Mouse (Mus musculus) stomach, embryonic 16.5 days (tissue): ENCODE results near the gene Tmem144. TPM values are rescaled to one million over a fixed set of nuclear protein-coding genes. Genes with fewer than 3 reads are reported as not detected.

Experiments used
- ATAC-seq: fragments of 200-750 bp; cut with Nextera tagmentation; 2 replicates; pipeline ENCODE4 v1.8.0; 2017; ENCODE audit warnings: moderate number of reproducible peaks, moderate TSS enrichment; ENCODE audit not compliant: insufficient read depth, low FRiP score
- H3K27ac ChIP-seq: fragments of 300-500 bp; sonication (generic); 2 replicates; pipeline ENCODE4 v1.5.1; 2014; ENCODE audit warnings: low read length
- H3K27me3 ChIP-seq: fragments of 300-500 bp; sonication (generic); 2 replicates; pipeline ENCODE4 v1.6.1; 2014; ENCODE audit warnings: low read length, control low read depth, mixed read lengths; ENCODE audit not compliant: control insufficient read depth, insufficient read depth
- H3K36me3 ChIP-seq: fragments of 300-500 bp; sonication (generic); 2 replicates; pipeline ENCODE4 v1.6.1; 2014; ENCODE audit warnings: low read length; ENCODE audit not compliant: control insufficient read depth, insufficient read depth
- H3K4me1 ChIP-seq: fragments of 300-500 bp; sonication (generic); 2 replicates; pipeline ENCODE4 v1.6.1; 2014; ENCODE audit warnings: low read length, control low read depth, mixed read lengths; ENCODE audit not compliant: control insufficient read depth, insufficient read depth
- H3K4me2 ChIP-seq: fragments of 300-500 bp; sonication (generic); 2 replicates; pipeline ENCODE4 v1.6.1; 2014; ENCODE audit warnings: low read depth, low read length, mixed read lengths
- H3K4me3 ChIP-seq: fragments of 300-500 bp; sonication (generic); replicated peaks from 2 replicates; pipeline ENCODE4 v1.5.1; 2014; ENCODE audit warnings: mild to moderate bottlenecking, low read length
- H3K9ac ChIP-seq: fragments of 300-500 bp; sonication (generic); 2 replicates; pipeline ENCODE4 v1.6.1; 2014; ENCODE audit warnings: low read length
- H3K9me3 ChIP-seq: fragments of 300-500 bp; sonication (generic); replicated peaks from 2 replicates; pipeline ENCODE4 v1.6.1; 2016; ENCODE audit warnings: low read length, control low read depth; ENCODE audit not compliant: control insufficient read depth
- WGBS: fragments of 180-500 bp; shearing (Covaris S2); extraction: QIAGEN DNeasy Blood & Tissue Kit; methylation state at CpG from one replicate; pipeline ENCODE4 v1.1.7; 2014; 5-methylcytosine and 5-hydroxymethylcytosine counted together
- polyA plus RNA-seq: library from polyadenylated mRNA; unstranded; fragments of >200 nt; fragmentation: Nextera tagmentation; extraction: Ambion mirVana; gene quantifications from 2 replicates; pipeline ENCODE4 v1.2.1, GENCODE M21; 2015

Tmem144 gene
- polyA plus RNA-seq, 1 experiment from 2014 or later = 3.8 TPM

DNA sequence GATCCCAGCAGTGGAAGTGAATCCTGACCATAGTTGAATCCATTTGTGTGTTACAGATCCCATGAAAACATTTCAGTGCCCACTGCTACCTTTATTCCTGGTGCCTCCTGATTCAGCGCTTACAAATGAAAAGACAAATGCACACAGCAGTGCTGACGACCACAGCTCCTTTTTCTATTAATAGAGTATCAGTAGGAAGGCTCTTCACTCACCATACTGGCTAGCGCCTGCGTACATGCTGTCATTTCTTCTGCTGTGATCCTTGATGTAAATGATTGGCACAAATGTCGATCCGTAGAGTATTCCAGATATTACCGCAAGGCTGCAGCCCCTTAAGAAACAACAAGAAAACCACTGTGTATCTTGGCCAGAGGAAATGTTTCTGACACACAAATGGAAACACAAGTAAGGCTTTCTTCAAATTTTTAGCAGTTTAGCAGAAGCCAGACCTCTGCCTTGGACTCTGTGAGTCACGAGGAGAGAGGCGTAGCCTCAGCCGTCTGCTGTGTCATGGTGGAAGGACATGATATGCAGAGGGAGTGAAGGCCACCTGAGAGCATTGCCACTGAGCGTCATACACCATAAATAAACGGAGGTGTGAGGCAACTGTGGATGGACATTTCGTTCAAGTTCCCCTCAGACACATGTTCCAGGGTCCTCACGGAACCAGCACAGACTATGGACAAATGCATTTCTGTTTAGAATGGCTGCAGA, 27.3 kb downstream of the Tmem144 start:
- no peak overlapping the region for H3K9ac ChIP-seq
- H3K27me3 ChIP-seq = no peaks in the 10 kb centered on the region
- H3K9me3 ChIP-seq = no peaks in the 10 kb centered on the region
- H3K4me1 ChIP-seq = no peaks in the 10 kb centered on the region
- no peak overlapping the region for H3K27ac ChIP-seq
- H3K4me2 ChIP-seq = no peak overlapping the region
- no peak for ATAC-seq
- no peak overlapping the region for H3K4me3 ChIP-seq
- 83% methylated on average over 14 of the region's 14 CpGs for WGBS
- no peaks in the 10 kb centered on the region for H3K36me3 ChIP-seq

DNA sequence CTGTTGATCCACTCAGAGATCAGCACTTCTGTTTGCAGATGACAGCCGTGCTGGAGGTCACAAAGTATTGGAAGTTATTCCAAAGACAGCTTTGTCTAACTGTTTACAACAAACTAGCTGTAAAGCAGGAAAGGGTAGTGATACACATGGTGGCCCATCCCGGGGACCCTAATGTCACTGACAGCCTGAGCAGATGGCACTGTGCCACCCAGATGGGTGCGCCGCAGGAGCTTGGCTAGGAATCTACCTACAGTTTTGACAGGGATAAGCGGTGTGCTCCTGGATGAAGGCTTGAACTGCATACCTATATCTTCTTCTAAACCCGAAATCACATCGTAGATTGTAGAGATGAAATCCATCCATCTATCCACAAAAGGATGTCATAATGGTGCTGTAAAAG, 29.4 kb downstream of the Tmem144 start:
- WGBS = 91% methylated on average over 7 of the region's 7 CpGs
- Histone ChIP-seq H3K4me1 (no peaks in the 10 kb centered on the region), H3K9ac (no peak overlapping the region), H3K27ac (no peak overlapping the region), H3K4me3 (no peak overlapping the region), H3K27me3 (no peaks in the 10 kb centered on the region), H3K9me3 (no peaks in the 10 kb centered on the region), H3K4me2 (no peak overlapping the region), H3K36me3 (no peaks in the 10 kb centered on the region)
- ATAC-seq = no peak

DNA sequence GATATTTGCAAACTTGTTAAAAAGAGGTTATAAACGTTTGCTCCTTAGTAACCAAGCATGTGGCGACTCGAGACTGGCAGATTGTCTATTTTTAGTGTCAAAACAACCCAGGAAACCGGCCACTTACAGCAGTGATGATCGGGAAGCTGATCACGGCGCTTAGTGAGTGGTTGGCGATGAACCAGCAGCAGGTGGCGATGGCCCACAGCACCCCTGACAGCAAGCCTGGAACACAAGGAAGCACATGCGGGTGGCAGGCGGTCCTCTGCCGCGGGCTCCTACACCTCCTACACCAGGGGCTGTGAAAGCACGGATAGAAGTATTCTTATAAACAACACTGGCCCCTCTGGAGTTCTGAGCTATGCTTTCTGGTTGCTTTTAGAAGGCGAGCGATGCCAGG, 31.4 kb downstream of the Tmem144 start:
- H3K4me3 ChIP-seq = no peak overlapping the region
- no peaks in the 10 kb centered on the region for H3K9me3 ChIP-seq
- no peaks in the 10 kb centered on the region for H3K27me3 ChIP-seq
- WGBS = 83% methylated on average over 16 of the region's 16 CpGs
- H3K4me1 ChIP-seq = no peaks in the 10 kb centered on the region
- no peak overlapping the region for H3K9ac ChIP-seq
- H3K36me3 ChIP-seq = no peaks in the 10 kb centered on the region
- H3K27ac ChIP-seq = no peak overlapping the region
- no peak for ATAC-seq
- no peak overlapping the region for H3K4me2 ChIP-seq

DNA sequence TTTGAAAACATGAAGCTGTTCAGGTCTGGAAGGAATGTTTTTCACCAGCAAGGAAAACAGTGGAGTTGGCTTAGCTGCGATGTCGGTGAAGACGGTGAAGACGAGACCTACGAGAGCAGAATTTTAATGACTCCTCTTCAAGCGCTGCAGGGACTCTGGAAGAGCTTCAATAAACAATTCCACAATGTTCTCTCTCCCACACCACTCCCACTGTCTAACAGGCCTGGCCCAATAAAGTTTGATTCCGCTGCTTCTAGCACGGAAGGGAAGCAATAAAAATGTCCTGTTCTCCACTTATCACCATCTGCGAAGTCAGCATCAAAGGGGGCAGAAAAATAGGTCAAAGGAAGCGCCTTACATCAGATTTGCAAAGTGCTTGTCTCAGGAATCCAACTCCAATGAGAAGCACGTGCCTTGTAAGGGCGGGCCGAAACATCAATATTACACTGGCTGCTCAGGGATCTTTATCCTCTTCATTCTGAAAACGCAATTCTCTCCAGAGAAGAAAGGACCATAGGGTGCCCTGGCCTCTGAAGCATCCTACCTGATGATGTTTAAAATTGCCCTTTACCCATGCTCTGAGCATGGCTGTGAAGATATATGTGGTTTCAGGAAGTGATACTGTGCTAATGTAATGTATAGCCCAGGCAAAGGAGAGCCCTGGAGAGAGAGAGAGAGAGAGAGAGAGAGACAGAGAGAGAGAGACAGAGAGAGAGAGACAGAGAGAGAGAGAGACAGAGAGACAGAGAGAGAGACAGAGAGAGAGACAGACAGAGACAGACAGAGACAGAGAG, 34.2 kb downstream of the Tmem144 start:
- 48% methylated on average over 14 of the region's 14 CpGs for WGBS
- no peak overlapping the region for H3K9ac ChIP-seq
- no peak for ATAC-seq
- H3K9me3 ChIP-seq = no peaks in the 10 kb centered on the region
- no peak overlapping the region for H3K4me3 ChIP-seq
- H3K36me3 ChIP-seq = no peaks in the 10 kb centered on the region
- no peaks in the 10 kb centered on the region for H3K27me3 ChIP-seq
- H3K4me1 ChIP-seq = no peaks in the 10 kb centered on the region
- H3K27ac ChIP-seq = no peak overlapping the region
- H3K4me2 ChIP-seq = no peak overlapping the region

DNA sequence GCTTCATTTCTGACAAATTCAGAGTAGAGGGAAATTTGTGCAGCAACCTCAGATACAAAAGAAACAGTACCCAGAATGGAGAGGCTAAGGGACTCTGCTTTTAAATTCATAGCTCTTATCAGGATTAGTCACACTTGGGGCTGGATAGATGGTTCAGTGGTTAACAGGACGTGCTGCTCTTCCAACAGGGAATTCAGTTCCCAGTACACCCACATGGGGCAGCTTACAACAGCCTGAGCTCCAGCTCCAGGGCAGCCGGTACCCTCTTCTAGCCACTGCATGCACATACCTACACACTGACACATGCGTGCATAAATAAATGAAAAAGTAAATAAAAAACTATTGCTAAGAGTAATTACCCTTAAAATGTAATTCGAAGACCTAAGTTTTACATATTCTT, 36.3 kb downstream of the Tmem144 start:
- H3K4me2 ChIP-seq = no peak overlapping the region
- no peak overlapping the region for H3K27ac ChIP-seq
- H3K9ac ChIP-seq = no peak overlapping the region
- no peaks in the 10 kb centered on the region for H3K27me3 ChIP-seq
- no peaks in the 10 kb centered on the region for H3K4me1 ChIP-seq
- 76% methylated on average over 4 of the region's 4 CpGs for WGBS
- H3K4me3 ChIP-seq = no peak overlapping the region
- H3K9me3 ChIP-seq = no peaks in the 10 kb centered on the region
- H3K36me3 ChIP-seq = no peaks in the 10 kb centered on the region
- ATAC-seq = no peak

DNA sequence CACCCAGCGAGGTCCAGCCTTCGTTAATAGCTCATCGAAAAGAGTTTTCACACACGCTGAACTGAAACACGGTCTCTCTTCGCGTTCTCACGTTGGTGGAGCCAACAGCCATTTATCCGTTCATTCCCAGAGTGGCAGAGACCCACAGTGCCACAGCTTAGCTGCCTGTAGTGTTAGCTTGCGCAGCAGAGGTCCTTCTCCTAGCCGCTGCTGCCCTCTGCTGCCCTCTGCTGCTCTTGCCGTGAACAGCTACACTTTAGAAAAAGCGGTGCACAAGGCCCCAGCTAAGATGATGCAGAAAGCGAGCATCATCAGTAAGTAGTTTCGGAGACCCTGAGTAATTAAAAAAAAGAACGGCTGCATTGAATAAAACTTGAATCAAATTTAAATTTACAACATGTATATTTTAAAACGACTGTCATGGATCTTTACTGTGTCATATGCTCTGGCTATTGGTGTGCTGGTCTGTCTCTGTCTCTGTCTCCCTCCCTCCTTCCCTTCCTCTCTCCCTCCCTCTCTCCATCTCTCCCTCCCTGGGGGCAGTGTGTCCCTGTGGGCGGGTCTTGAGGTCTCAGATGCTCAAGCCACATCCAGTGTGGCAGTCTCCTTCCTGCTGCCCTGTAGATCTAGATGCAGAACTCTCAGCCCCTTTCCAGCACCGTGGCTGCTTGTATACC, 38.6 kb downstream of the Tmem144 start:
- WGBS = 30% methylated on average over 19 of the region's 19 CpGs
- Histone ChIP-seq H3K36me3 (no peaks in the 10 kb centered on the region), H3K4me1 (no peaks in the 10 kb centered on the region), H3K27ac (no peak overlapping the region), H3K4me3 (no peak overlapping the region), H3K9me3 (no peaks in the 10 kb centered on the region), H3K27me3 (no peaks in the 10 kb centered on the region), H3K9ac (no peak overlapping the region), H3K4me2 (no peak overlapping the region; the same call in 1 of the 2 replicates)
- no peak for ATAC-seq

DNA sequence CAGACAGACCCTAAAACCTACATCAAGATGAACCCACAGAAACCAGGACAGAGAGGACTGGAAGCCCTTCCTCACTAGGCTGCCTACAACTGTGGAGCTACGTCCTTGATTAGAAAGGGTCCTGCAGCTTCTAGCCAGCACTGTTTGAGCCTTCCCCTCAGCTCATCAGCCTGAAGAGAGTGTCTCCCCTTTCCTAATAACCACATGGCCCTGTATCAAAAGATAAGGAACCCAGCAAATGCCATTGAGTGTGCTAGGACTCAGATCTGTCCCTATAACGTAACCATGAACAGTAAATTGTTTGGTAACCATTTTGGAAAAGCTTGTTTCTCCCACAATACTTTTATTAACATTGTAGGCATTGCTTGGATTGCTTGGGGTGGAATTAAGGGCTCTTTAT, 40.5 kb downstream of the Tmem144 start:
- H3K9me3 ChIP-seq = no peaks in the 10 kb centered on the region
- H3K4me2 ChIP-seq = no peak overlapping the region
- no peak overlapping the region for H3K9ac ChIP-seq
- H3K4me3 ChIP-seq = no peak overlapping the region
- no peak for ATAC-seq
- H3K36me3 ChIP-seq = no peaks in the 10 kb centered on the region
- no peaks in the 10 kb centered on the region for H3K27me3 ChIP-seq
- 78% methylated on average over 2 of the region's 2 CpGs for WGBS
- H3K4me1 ChIP-seq = no peaks in the 10 kb centered on the region
- no peak overlapping the region for H3K27ac ChIP-seq

DNA sequence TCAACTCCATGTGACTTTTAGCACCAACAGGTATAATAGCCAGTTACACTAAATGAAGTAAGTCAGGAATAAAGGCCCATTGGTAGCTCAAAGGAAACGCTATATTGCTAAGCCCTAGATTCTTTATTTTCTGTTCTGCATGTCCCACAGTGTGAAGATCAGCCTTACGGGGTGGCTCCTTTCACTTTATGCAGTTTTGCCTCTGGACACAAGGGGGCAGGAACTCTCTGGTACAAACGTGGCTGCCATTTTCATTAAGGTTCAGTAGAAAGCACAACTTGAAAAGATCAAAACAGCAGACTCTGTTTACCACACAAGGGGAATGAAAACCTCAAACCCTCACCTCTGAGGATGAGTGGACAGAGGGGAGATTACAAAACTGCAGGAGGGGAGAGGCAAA, 40.9 kb downstream of the Tmem144 start:
- Histone ChIP-seq H3K27me3 (no peaks in the 10 kb centered on the region), H3K4me3 (no peak overlapping the region), H3K9me3 (no peaks in the 10 kb centered on the region), H3K27ac (no peak overlapping the region), H3K4me1 (no peaks in the 10 kb centered on the region), H3K9ac (no peak overlapping the region), H3K4me2 (no peak overlapping the region), H3K36me3 (no peaks in the 10 kb centered on the region)
- ATAC-seq = no peak
- 47% methylated on average over 3 of the region's 3 CpGs for WGBS

DNA sequence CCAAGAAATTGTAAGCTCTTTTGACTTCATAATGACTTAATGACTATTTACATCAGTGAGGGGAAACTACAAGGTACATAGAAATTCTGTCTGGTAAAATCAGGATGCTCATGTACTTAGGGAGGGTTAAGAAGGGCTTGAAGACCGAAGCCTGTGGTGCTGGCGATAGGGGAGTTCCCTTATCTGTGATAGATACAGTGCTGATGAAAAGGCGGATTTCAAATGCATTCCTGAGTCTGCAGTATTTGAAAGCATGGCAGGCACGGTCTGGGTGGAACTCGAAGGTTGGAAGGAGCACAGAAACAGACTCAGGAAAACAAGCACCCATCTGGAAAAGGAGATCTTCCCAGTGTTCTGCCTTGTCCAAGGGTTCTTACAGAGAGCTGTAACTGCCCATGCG, 42.0 kb downstream of the Tmem144 start:
- H3K27me3 ChIP-seq = no peaks in the 10 kb centered on the region
- no peak for ATAC-seq
- H3K4me2 ChIP-seq = no peak overlapping the region
- no peaks in the 10 kb centered on the region for H3K36me3 ChIP-seq
- no peaks in the 10 kb centered on the region for H3K9me3 ChIP-seq
- 63% methylated on average over 6 of the region's 6 CpGs for WGBS
- no peak overlapping the region for H3K4me3 ChIP-seq
- H3K27ac ChIP-seq = no peak overlapping the region
- no peak overlapping the region for H3K9ac ChIP-seq
- no peaks in the 10 kb centered on the region for H3K4me1 ChIP-seq
